Mouse (Mus musculus) liver, embryonic 14.5 days (tissue): ENCODE data around the gene Fermt1. TPM values are rescaled to one million over a fixed set of nuclear protein-coding genes. Genes with fewer than 3 reads are reported as not detected.

Experiments used
- ATAC-seq: fragments of 200-750 bp; cut with Nextera tagmentation; 2 replicates; pipeline ENCODE4 v1.8.0; 2017; ENCODE audit warnings: moderate number of reproducible peaks, mild to moderate bottlenecking, moderate library complexity; ENCODE audit not compliant: insufficient read depth
- DNase-seq, 3 experiments: peaks; one replicate each; pipeline ENCODE4 v3.0.0-alpha.2; 2012 to 2013; ENCODE audit warnings: low read depth in 3 of 3, low spot score in 3 of 3
- H3K27ac ChIP-seq: fragments of 300-500 bp; sonication (generic); 2 replicates; pipeline ENCODE4 v1.5.1; 2014; ENCODE audit warnings: moderate library complexity, mild to moderate bottlenecking, control low read depth, inconsistent platforms
- H3K27me3 ChIP-seq: fragments of 300-500 bp; sonication (generic); 2 replicates; pipeline ENCODE4 v1.6.1; 2014; ENCODE audit warnings: mild to moderate bottlenecking, low read length, moderate library complexity; ENCODE audit not compliant: control insufficient read depth, insufficient read depth
- H3K36me3 ChIP-seq: fragments of 300-500 bp; sonication (generic); replicated peaks from 2 replicates; pipeline ENCODE4 v1.6.1; 2014; ENCODE audit warnings: low read depth; ENCODE audit not compliant: control insufficient read depth, insufficient read depth
- H3K4me1 ChIP-seq, 2 experiments: fragments of 200-500 bp in 1 of 2; fragments of 300-500 bp in 1 of 2; sonication (generic) in 1 of 2; replicated peaks; 2 replicates each; pipeline ENCODE4 v1.6.1; 2012 to 2014; ENCODE audit warnings: antibody characterized with exemption in 1 of 2, inconsistent platforms in 1 of 2, low read length in 1 of 2; ENCODE audit not compliant: control insufficient read depth in 2 of 2, insufficient read depth in 2 of 2
- H3K4me2 ChIP-seq: fragments of 300-500 bp; sonication (generic); 2 replicates; pipeline ENCODE4 v1.6.1; 2014; ENCODE audit warnings: low read depth, mild to moderate bottlenecking, control low read depth, moderate library complexity
- H3K4me3 ChIP-seq, 2 experiments: fragments of 200-500 bp in 1 of 2; fragments of 300-500 bp in 1 of 2; sonication (generic) in 1 of 2; 2 replicates each; pipeline ENCODE4 v1.5.1; 2012 to 2014; ENCODE audit warnings: low read depth in 2 of 2, low read length in 2 of 2, mild to moderate bottlenecking in 2 of 2, control low read depth in 1 of 2, inconsistent platforms in 1 of 2, moderate library complexity in 1 of 2; ENCODE audit not compliant: insufficient read depth in 1 of 2
- H3K9ac ChIP-seq: fragments of 300-500 bp; sonication (generic); replicated peaks from 2 replicates; pipeline ENCODE4 v1.6.1; 2014; ENCODE audit warnings: mild to moderate bottlenecking, control low read depth, moderate library complexity
- H3K9me3 ChIP-seq: fragments of 300-500 bp; sonication (generic); 2 replicates; pipeline ENCODE4 v1.6.1; 2016; ENCODE audit warnings: low read length, mixed read lengths; ENCODE audit not compliant: control insufficient read depth
- CTCF ChIP-seq: IDR thresholded peaks from 2 replicates; pipeline ENCODE4 v1.5.1; 2016; ENCODE audit warnings: antibody characterized with exemption, low read depth, control low read depth
- EP300 ChIP-seq: IDR thresholded peaks from 2 replicates; pipeline ENCODE4 v1.6.1; 2016; ENCODE audit warnings: antibody characterized with exemption, low read depth
- WGBS: fragments of 180-500 bp; shearing (Covaris S2); extraction: QIAGEN DNeasy Blood & Tissue Kit; methylation state at CpG from one replicate; pipeline ENCODE4 v1.1.7; 2014; ENCODE audit not compliant: insufficient replicate concordance; 5-methylcytosine and 5-hydroxymethylcytosine counted together
- polyA plus RNA-seq, 2 experiments: library from polyadenylated mRNA; depleted of rRNA in 1 of 2; stranded (reverse) in 1 of 2; unstranded in 1 of 2; fragments of >200 nt; fragmentation: Nextera tagmentation in 1 of 2; extraction: Ambion mirVana in 1 of 2; gene quantifications; 2 replicates each; pipeline versions ENCODE4 v1.2.1 to v1.2.3; 2012 to 2014

Fermt1 gene
- polyA plus RNA-seq, 2 experiments: 0.02 to 0.08 TPM

GRCm38 (mm10) chr2:132869682-132870081, 76.0 kb downstream of the Fermt1 start:
- Histone ChIP-seq H3K36me3 (peaks cover 3% of the 10 kb centered on the region; the same call in 1 of the 2 replicates), H3K9me3 (no peaks in the 10 kb centered on the region), H3K4me2 (no peak overlapping the region), H3K4me3 (no peak overlapping the region), H3K27me3 (no peaks in the 10 kb centered on the region), H3K9ac (no peak overlapping the region), H3K27ac (no peak overlapping the region), H3K4me1 (peaks cover 0 to 2% of the 10 kb centered on the region in 2 experiments; a peak in 1 of 4 replicates)
- ATAC-seq (no peak), DNase-seq (no peak)
- TF ChIP-seq CTCF (no peak), EP300 (no peak)
- WGBS: 67% methylated on average over 5 of the region's 5 CpGs

- no peak for DNase-seq
- H3K27me3 ChIP-seq: no peaks in the 10 kb centered on the region
- no peak overlapping the region for H3K9ac ChIP-seq
- H3K36me3 ChIP-seq: peaks cover 3% of the 10 kb centered on the region; the same call in 1 of the 2 replicates
- TF ChIP-seq CTCF (no peak), EP300 (no peak)
- H3K4me2 ChIP-seq: no peak overlapping the region
- no peaks in the 10 kb centered on the region for H3K9me3 ChIP-seq
- 47% methylated on average over 5 of the region's 5 CpGs for WGBS
- no peak for ATAC-seq
- no peak overlapping the region for H3K27ac ChIP-seq
- no peak overlapping the region for H3K4me3 ChIP-seq
- H3K4me1 ChIP-seq: no peaks in the 10 kb centered on the region
Measured at GRCm38 (mm10) chr2:132867521-132867920, 78.2 kb downstream of the Fermt1 start.

- WGBS: 79% methylated on average over 2 of the region's 2 CpGs
- no peak for ATAC-seq
- Histone ChIP-seq H3K27me3 (no peaks in the 10 kb centered on the region), H3K4me2 (no peak overlapping the region), H3K4me1 (peaks cover 0 to 2% of the 10 kb centered on the region in 2 experiments; a peak in 1 of 4 replicates), H3K4me3 (no peak overlapping the region), H3K27ac (no peak overlapping the region), H3K9me3 (no peaks in the 10 kb centered on the region), H3K36me3 (peaks cover 3% of the 10 kb centered on the region; the same call in 1 of the 2 replicates), H3K9ac (no peak overlapping the region)
- DNase-seq: no peak
- TF ChIP-seq EP300 (no peak), CTCF (no peak)
Measured at GRCm38 (mm10) chr2:132863325-132863724, 82.4 kb downstream of the Fermt1 start.

- Histone ChIP-seq H3K4me2 (no peak overlapping the region), H3K4me1 (peaks cover 0 to 2% of the 10 kb centered on the region in 2 experiments; a peak in 1 of 4 replicates), H3K36me3 (peaks cover 3% of the 10 kb centered on the region; the same call in 1 of the 2 replicates), H3K27ac (no peak overlapping the region), H3K9me3 (no peaks in the 10 kb centered on the region), H3K27me3 (no peaks in the 10 kb centered on the region), H3K4me3 (no peak overlapping the region), H3K9ac (no peak overlapping the region)
- no peak for ATAC-seq
- DNase-seq: no peak
- 68% methylated on average over 2 of the region's 2 CpGs for WGBS
- TF ChIP-seq EP300 (no peak), CTCF (no peak)
Measured at GRCm38 (mm10) chr2:132861456-132861855, 84.2 kb downstream of the Fermt1 start.

GRCm38 (mm10) chr2:132860435-132860834, 85.3 kb downstream of the Fermt1 start:
- no peak overlapping the region for H3K9ac ChIP-seq
- H3K4me2 ChIP-seq: no peak overlapping the region
- DNase-seq (no peak), ATAC-seq (no peak)
- H3K36me3 ChIP-seq: no peaks in the 10 kb centered on the region; the same call in 1 of the 2 replicates
- no peak overlapping the region for H3K27ac ChIP-seq
- H3K27me3 ChIP-seq: no peaks in the 10 kb centered on the region
- H3K9me3 ChIP-seq: no peaks in the 10 kb centered on the region
- TF ChIP-seq EP300 (no peak), CTCF (no peak)
- peaks cover 0 to 2% of the 10 kb centered on the region in 2 experiments; a peak in 1 of 4 replicates for H3K4me1 ChIP-seq
- H3K4me3 ChIP-seq: no peak overlapping the region
